Mouse (Mus musculus): Measurements from ENCODE around the gene Trak1. TPM values are rescaled to one million over a fixed set of nuclear protein-coding genes. Genes with fewer than 3 reads are reported as not detected.

The Trak1 gene
- polyA plus RNA-seq, 1 experiment from 2014 or later: 5.1 TPM

- peaks cover 42% of the 10 kb centered on the region for H3K27me3 ChIP-seq (ENCODE audit: insufficient read depth, low read length)
- no peak for DNase-seq
- WGBS (ENCODE audit: insufficient replicate concordance): 72% methylated on average over 11 of the region's 11 CpGs
Observed at GRCm38 (mm10) chr9:121491592-121492240, 194.4 kb downstream of the Trak1 start.

GRCm38 (mm10) chr9:121494006-121494767 lies 196.9 kb downstream of the Trak1 start:
- WGBS (ENCODE audit: insufficient replicate concordance): 5% methylated on average over 48 of the region's 48 CpGs
- no peak overlapping the region for H3K4me2 ChIP-seq (ENCODE audit: low read depth, low read length)
- DNase-seq: no peak
- no peaks in the 10 kb centered on the region for H3K36me3 ChIP-seq (replicated peaks; ENCODE audit: insufficient read depth, low read length)
- TF ChIP-seq CTCF (IDR thresholded peaks at IDR 0.05; ENCODE audit: low read depth): no peak
- TF ChIP-seq EP300 (IDR thresholded peaks at IDR 0.05; ENCODE audit: low read depth): no peak
- peaks cover 45% of the 10 kb centered on the region for H3K27me3 ChIP-seq (ENCODE audit: insufficient read depth, low read length)
- H3K4me1 ChIP-seq (ENCODE audit: insufficient read depth): no peaks in the 10 kb centered on the region
- H3K9me3 ChIP-seq (ENCODE audit: low read length): no peaks in the 10 kb centered on the region
- no peak for ATAC-seq
- H3K9ac ChIP-seq (replicated peaks): no peak overlapping the region
- no peak overlapping the region for H3K4me3 ChIP-seq (ENCODE audit: low read depth, low read length)
- H3K27ac ChIP-seq (ENCODE audit: low read depth): no peak overlapping the region

More at GRCm38 (mm10) chr9:121491592-121492240, 194.4 kb downstream of the Trak1 start:
- TF ChIP-seq CTCF (IDR thresholded peaks at IDR 0.05; ENCODE audit: low read depth) (no peak), EP300 (IDR thresholded peaks at IDR 0.05; ENCODE audit: low read depth) (no peak)
- no peaks in the 10 kb centered on the region for H3K4me1 ChIP-seq (ENCODE audit: insufficient read depth)
- no peak overlapping the region for H3K27ac ChIP-seq (ENCODE audit: low read depth)
- no peak overlapping the region for H3K4me2 ChIP-seq (ENCODE audit: low read depth, low read length)
- H3K9ac ChIP-seq (replicated peaks): no peak overlapping the region
- no peaks in the 10 kb centered on the region for H3K36me3 ChIP-seq (replicated peaks; ENCODE audit: insufficient read depth, low read length)
- H3K4me3 ChIP-seq (ENCODE audit: low read depth, low read length): no peak overlapping the region
- no peaks in the 10 kb centered on the region for H3K9me3 ChIP-seq (ENCODE audit: low read length)
- no peak for ATAC-seq

DNA sequence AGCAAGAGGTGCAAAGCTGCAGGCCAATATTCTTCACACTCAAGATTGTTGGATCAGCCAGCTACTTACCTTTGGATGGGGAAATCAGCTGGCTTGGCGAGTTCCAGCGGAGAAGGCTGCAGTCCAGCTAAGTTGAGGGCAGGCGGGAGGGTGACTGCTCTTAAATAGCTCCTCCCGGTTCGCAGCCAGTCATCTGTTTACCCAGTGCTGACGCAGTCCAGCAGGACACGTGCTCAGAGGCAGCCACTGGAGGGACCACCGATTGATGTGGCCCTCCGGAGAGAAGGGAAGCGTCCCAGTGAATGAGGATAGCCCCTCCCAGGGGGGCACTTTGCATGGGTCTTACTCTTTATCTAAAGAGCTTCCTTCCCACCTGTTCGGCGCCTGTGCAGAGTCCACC lies 198.2 kb downstream of the Trak1 start, which contains the start of gene Cck:
TSS of gene Cck (minus strand) at position 166 of the 400 bp plus-strand sequence.
- DNase-seq (no peak), ATAC-seq (peak; percentile 41; the same call in 1 of the 2 replicates)
- H3K4me1 ChIP-seq (ENCODE audit: insufficient read depth): no peaks in the 10 kb centered on the region
- no peak within 1 kb of the TSS for H3K4me3 ChIP-seq (ENCODE audit: low read depth, low read length)
- no peaks in the 10 kb centered on the region for H3K36me3 ChIP-seq (replicated peaks; ENCODE audit: insufficient read depth, low read length)
- no peak within 1 kb of the TSS for H3K27ac ChIP-seq (ENCODE audit: low read depth)
- H3K4me2 ChIP-seq (ENCODE audit: low read depth, low read length): no peak within 1 kb of the TSS
- no peaks in the 10 kb centered on the region for H3K9me3 ChIP-seq (ENCODE audit: low read length)
- TF ChIP-seq EP300 (IDR thresholded peaks at IDR 0.05; ENCODE audit: low read depth): no peak
- TF ChIP-seq CTCF (IDR thresholded peaks at IDR 0.05; ENCODE audit: low read depth): no peak
- WGBS (ENCODE audit: insufficient replicate concordance): 6% methylated on average over 12 of the region's 12 CpGs
- H3K27me3 ChIP-seq (ENCODE audit: insufficient read depth, low read length): peaks cover 45% of the 10 kb centered on the region
- no peak within 1 kb of the TSS for H3K9ac ChIP-seq (replicated peaks)

DNA sequence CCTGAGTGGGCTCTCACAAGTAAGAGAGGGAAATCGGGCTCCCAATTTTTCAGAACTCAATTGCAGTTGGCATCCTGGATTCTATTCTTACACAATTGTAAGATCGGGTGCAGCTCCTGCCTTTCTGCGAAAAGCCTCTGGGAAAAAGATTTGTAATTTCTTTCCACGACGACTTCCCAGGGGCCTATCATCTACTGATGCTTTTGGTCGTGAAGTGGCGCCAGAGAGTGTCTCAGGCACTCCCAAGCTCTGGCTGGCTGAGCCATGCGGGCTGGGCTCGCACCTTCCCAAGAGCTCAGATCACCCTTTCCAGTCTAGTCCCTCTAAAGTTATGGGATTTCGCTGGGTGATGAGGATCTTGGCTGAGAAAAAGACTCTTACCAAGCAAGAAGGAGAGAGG lies 198.8 kb downstream of the Trak1 start:
- Histone ChIP-seq H3K27ac (ENCODE audit: low read depth) (no peak overlapping the region), H3K36me3 (replicated peaks; ENCODE audit: insufficient read depth, low read length) (no peaks in the 10 kb centered on the region), H3K27me3 (ENCODE audit: insufficient read depth, low read length) (peaks cover 45% of the 10 kb centered on the region), H3K9me3 (ENCODE audit: low read length) (no peaks in the 10 kb centered on the region), H3K9ac (replicated peaks) (no peak overlapping the region), H3K4me1 (ENCODE audit: insufficient read depth) (no peaks in the 10 kb centered on the region), H3K4me2 (ENCODE audit: low read depth, low read length) (no peak overlapping the region), H3K4me3 (ENCODE audit: low read depth, low read length) (no peak overlapping the region)
- no peak for TF ChIP-seq CTCF (IDR thresholded peaks at IDR 0.05; ENCODE audit: low read depth)
- no peak for TF ChIP-seq EP300 (IDR thresholded peaks at IDR 0.05; ENCODE audit: low read depth)
- no peak for DNase-seq
- WGBS (ENCODE audit: insufficient replicate concordance): 30% methylated on average over 10 of the region's 10 CpGs
- no peak for ATAC-seq

DNA sequence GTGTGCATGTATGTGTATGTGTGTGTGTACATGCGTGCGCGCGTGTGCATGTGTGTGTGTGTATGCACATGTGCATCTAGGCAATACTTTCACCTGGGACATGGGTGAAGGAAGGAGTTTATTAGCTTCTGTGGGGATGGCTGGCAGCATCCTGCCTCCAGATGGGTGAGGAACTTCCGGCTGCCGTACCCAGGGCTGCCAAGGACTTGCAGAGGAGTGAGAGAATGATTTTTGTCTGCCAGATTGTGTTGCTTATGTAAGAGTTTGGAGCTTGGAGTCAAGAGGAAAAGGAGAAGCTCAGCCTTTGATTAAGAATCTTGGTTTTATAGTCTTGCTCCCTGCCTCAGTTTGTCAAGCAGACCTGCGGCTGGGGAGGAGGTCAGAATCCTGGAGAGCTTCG lies 208.0 kb downstream of the Trak1 start:
- no peaks in the 10 kb centered on the region for H3K27me3 ChIP-seq (ENCODE audit: insufficient read depth, low read length)
- no peak overlapping the region for H3K4me3 ChIP-seq (ENCODE audit: low read depth, low read length)
- no peak overlapping the region for H3K9ac ChIP-seq (replicated peaks)
- DNase-seq: no peak
- TF ChIP-seq CTCF (IDR thresholded peaks at IDR 0.05; ENCODE audit: low read depth) (no peak), EP300 (IDR thresholded peaks at IDR 0.05; ENCODE audit: low read depth) (no peak)
- ATAC-seq: no peak
- H3K27ac ChIP-seq (ENCODE audit: low read depth): no peak overlapping the region
- no peaks in the 10 kb centered on the region for H3K9me3 ChIP-seq (ENCODE audit: low read length)
- no peaks in the 10 kb centered on the region for H3K36me3 ChIP-seq (replicated peaks; ENCODE audit: insufficient read depth, low read length)
- H3K4me2 ChIP-seq (ENCODE audit: low read depth, low read length): no peak overlapping the region
- H3K4me1 ChIP-seq (ENCODE audit: insufficient read depth): no peaks in the 10 kb centered on the region
- 88% methylated on average over 8 of the region's 8 CpGs for WGBS (ENCODE audit: insufficient replicate concordance)

GRCm38 (mm10) chr9:121506478-121507180 lies 209.3 kb downstream of the Trak1 start:
- Histone ChIP-seq H3K27ac (ENCODE audit: low read depth) (no peak overlapping the region), H3K9me3 (ENCODE audit: low read length) (no peaks in the 10 kb centered on the region), H3K4me1 (ENCODE audit: insufficient read depth) (no peaks in the 10 kb centered on the region), H3K4me2 (ENCODE audit: low read depth, low read length) (no peak overlapping the region), H3K27me3 (ENCODE audit: insufficient read depth, low read length) (no peaks in the 10 kb centered on the region), H3K36me3 (replicated peaks; ENCODE audit: insufficient read depth, low read length) (no peaks in the 10 kb centered on the region), H3K4me3 (ENCODE audit: low read depth, low read length) (no peak overlapping the region), H3K9ac (replicated peaks) (no peak overlapping the region)
- 52% methylated on average over 8 of the region's 8 CpGs for WGBS (ENCODE audit: insufficient replicate concordance)
- no peak for DNase-seq
- TF ChIP-seq EP300 (IDR thresholded peaks at IDR 0.05; ENCODE audit: low read depth): no peak
- no peak for TF ChIP-seq CTCF (IDR thresholded peaks at IDR 0.05; ENCODE audit: low read depth)
- ATAC-seq: no peak

Data from liver, postnatal 0 days (tissue).